Mouse (Mus musculus) neural tube, embryonic 15.5 days (tissue): Measurements from ENCODE around the gene Scg5. TPM values are rescaled to one million over a fixed set of nuclear protein-coding genes. Genes with fewer than 3 reads are reported as not detected.

Source experiments
- polyA plus RNA-seq: library from polyadenylated mRNA; unstranded; fragments of >200 nt; fragmentation: Nextera tagmentation; extraction: Ambion mirVana; gene quantifications from 2 replicates; pipeline ENCODE4 v1.2.1, GENCODE M21; 2015

Gene Scg5
- polyA plus RNA-seq, 1 experiment from 2014 or later = 269 TPM

Other genes starting within 250 kb of the Scg5 start
- gene Grem1, start 70.5 kb downstream of the Scg5 start, polyA plus RNA-seq = 2.7 and 3.0 TPM in 2 replicates
- gene Arhgap11a, start 19.5 kb upstream of the Scg5 start, polyA plus RNA-seq = 3.4 and 7.7 TPM in 2 replicates
- gene Gjd2, start 184.5 kb upstream of the Scg5 start, polyA plus RNA-seq = 12.6 and 14.9 TPM in 2 replicates
- gene Actc1, start 224.4 kb upstream of the Scg5 start, polyA plus RNA-seq = 64.3 and 90.0 TPM in 2 replicates